Mouse (Mus musculus) liver, adult (tissue): ENCODE results near the gene Cxcr2.

Experiments
- GATA4 ChIP-seq: IDR thresholded peaks from 2 replicates; pipeline ENCODE4 v1.6.1; 2014; ENCODE audit warnings: mild to moderate bottlenecking, low read length; ENCODE audit not compliant: insufficient replicate concordance

Cxcr2 gene

GRCm38 (mm10) chr1:74205881-74206280, 52.1 kb downstream of the Cxcr2 start:
- TF ChIP-seq GATA4, result no peak

DNA sequence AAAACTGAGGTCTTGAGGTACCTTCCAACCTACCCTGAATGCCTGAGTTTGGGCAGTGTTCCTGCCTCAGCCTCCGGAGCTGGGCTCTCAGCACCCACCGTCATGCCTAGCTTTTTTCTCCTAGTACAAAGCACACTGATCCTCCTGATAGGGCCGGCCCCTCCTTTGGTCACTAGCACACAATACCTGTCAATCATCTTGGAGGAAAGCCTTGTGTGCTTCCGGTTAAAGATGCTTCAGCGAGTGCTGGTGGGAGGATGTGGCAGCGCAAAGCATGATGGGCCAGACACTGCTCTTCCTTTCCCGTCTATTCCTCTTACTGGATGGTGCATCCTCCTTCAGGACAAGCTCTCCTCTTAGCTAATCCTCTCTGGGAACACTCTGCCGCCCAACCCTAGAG, 52.9 kb downstream of the Cxcr2 start:
- no peak for TF ChIP-seq GATA4

GRCm38 (mm10) chr1:74207906-74208305, 54.1 kb downstream of the Cxcr2 start:
- no peak for TF ChIP-seq GATA4

DNA sequence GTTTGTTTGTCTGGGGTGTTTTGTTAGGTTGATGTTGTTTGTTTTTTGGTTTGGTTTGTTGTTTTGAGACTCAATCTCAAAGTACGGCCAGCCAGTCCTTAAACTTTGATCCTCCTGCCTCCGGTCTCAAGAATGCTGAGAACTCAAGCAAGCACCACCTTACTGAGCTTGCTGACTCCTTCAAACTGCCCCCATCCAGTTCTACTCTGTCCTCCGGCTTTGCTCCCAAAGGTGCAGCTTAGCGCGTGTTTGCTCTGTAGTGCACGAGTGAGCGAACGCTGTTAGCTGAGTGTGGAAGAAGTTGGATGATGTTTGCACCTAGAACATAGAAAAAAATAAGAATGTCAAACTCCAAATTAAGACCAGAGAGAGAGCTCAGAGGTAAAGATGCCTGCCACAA, 55.2 kb downstream of the Cxcr2 start:
- TF ChIP-seq GATA4, result no peak
